Mouse (Mus musculus): ENCODE measurements around the gene Hsd3b1. TPM values are rescaled to one million over a fixed set of nuclear protein-coding genes. Genes with fewer than 3 reads are reported as not detected.
"Not testable (repeated sequence)": the region's sequence is repeated elsewhere in the genome, so short reads cannot be mapped to it uniquely, and the experiment has no call there.

Hsd3b1 gene
- polyA plus RNA-seq, 1 experiment from 2014 or later, result 2.5 TPM

GRCm38 (mm10) chr3:98848898-98849297, 10.7 kb downstream of the Hsd3b1 start:
- no peak overlapping the region for H3K4me3 ChIP-seq (ENCODE audit: low read depth, low read length)
- no peak for ATAC-seq (replicated peaks; ENCODE audit: insufficient number of reproducible peaks, low FRiP score, low TSS enrichment)
- H3K9me3 ChIP-seq (replicated peaks; ENCODE audit: control insufficient read depth, low read length), result no peaks in the 10 kb centered on the region
- H3K9ac ChIP-seq (ENCODE audit: low read depth, low read length), result no peak overlapping the region
- no peak overlapping the region for H3K4me2 ChIP-seq
- no peaks in the 10 kb centered on the region for H3K27me3 ChIP-seq (ENCODE audit: control insufficient read depth, insufficient read depth, low read length)
- no peaks in the 10 kb centered on the region for H3K4me1 ChIP-seq (ENCODE audit: control insufficient read depth, insufficient read depth, low read length)
- no peaks in the 10 kb centered on the region for H3K36me3 ChIP-seq (ENCODE audit: control insufficient read depth, insufficient read depth, low read length)
- WGBS (ENCODE audit: insufficient replicate concordance), result 85% methylated on average over 1 of the region's 1 CpGs
- no peak overlapping the region for H3K27ac ChIP-seq (ENCODE audit: low read depth, low read length)

GRCm38 (mm10) chr3:98814101-98814670, 45.4 kb downstream of the Hsd3b1 start, which contains the start of gene Hsd3b6:
TSS of gene Hsd3b6 (minus strand) at chr3:98814443.
- 55% methylated on average over 6 of the region's 6 CpGs for WGBS (ENCODE audit: insufficient replicate concordance)
- H3K4me2 ChIP-seq, result peak within 1 kb of the TSS; percentile 30; the same call in 1 of the 2 replicates

GRCm38 (mm10) chr3:98812653-98813052, 46.9 kb downstream of the Hsd3b1 start:
- not testable (repeated sequence) for H3K4me2 ChIP-seq; H3K4me1 ChIP-seq (ENCODE audit: control insufficient read depth, insufficient read depth, low read length); H3K27me3 ChIP-seq (ENCODE audit: control insufficient read depth, insufficient read depth, low read length); H3K27ac ChIP-seq (ENCODE audit: low read depth, low read length); H3K9ac ChIP-seq (ENCODE audit: low read depth, low read length); H3K4me3 ChIP-seq (ENCODE audit: low read depth, low read length); H3K9me3 ChIP-seq (replicated peaks; ENCODE audit: control insufficient read depth, low read length); H3K36me3 ChIP-seq (ENCODE audit: control insufficient read depth, insufficient read depth, low read length)
- ATAC-seq (replicated peaks; ENCODE audit: insufficient number of reproducible peaks, low FRiP score, low TSS enrichment), result 0 out of 2 replicates have a peak, but pooled peaks have one; percentile 60
- WGBS (ENCODE audit: insufficient replicate concordance), result 70% methylated on average over 6 of the region's 6 CpGs

More at GRCm38 (mm10) chr3:98814101-98814670, 45.4 kb downstream of the Hsd3b1 start, which contains the start of gene Hsd3b6:
- H3K27me3 ChIP-seq (ENCODE audit: control insufficient read depth, insufficient read depth, low read length), result no peaks in the 10 kb centered on the region
- no peak within 1 kb of the TSS for H3K9ac ChIP-seq (ENCODE audit: low read depth, low read length)
- no peaks in the 10 kb centered on the region for H3K36me3 ChIP-seq (ENCODE audit: control insufficient read depth, insufficient read depth, low read length)
- no peaks in the 10 kb centered on the region for H3K4me1 ChIP-seq (ENCODE audit: control insufficient read depth, insufficient read depth, low read length)
- H3K27ac ChIP-seq (ENCODE audit: low read depth, low read length), result no peak within 1 kb of the TSS
- H3K9me3 ChIP-seq (replicated peaks; ENCODE audit: control insufficient read depth, low read length), result no peaks in the 10 kb centered on the region
- peak; percentile 65; the same call in 1 of the 2 replicates for ATAC-seq (replicated peaks; ENCODE audit: insufficient number of reproducible peaks, low FRiP score, low TSS enrichment)
- H3K4me3 ChIP-seq (ENCODE audit: low read depth, low read length), result peak within 1 kb of the TSS; percentile 2

- H3K9ac ChIP-seq (ENCODE audit: low read depth, low read length); H3K36me3 ChIP-seq (ENCODE audit: control insufficient read depth, insufficient read depth, low read length); H3K27ac ChIP-seq (ENCODE audit: low read depth, low read length); H3K4me2 ChIP-seq; H3K9me3 ChIP-seq (replicated peaks; ENCODE audit: control insufficient read depth, low read length); H3K27me3 ChIP-seq (ENCODE audit: control insufficient read depth, insufficient read depth, low read length); ATAC-seq (replicated peaks; ENCODE audit: insufficient number of reproducible peaks, low FRiP score, low TSS enrichment); H3K4me1 ChIP-seq (ENCODE audit: control insufficient read depth, insufficient read depth, low read length); H3K4me3 ChIP-seq (ENCODE audit: low read depth, low read length): not testable (repeated sequence)
- WGBS (ENCODE audit: insufficient replicate concordance), result 55% methylated on average over 3 of the region's 3 CpGs
Observed at GRCm38 (mm10) chr3:98805032-98805431, 54.6 kb downstream of the Hsd3b1 start.

Other genes with a start within 250 kb of the Hsd3b1 start
- gene Hsd3b5, start 229.5 kb downstream of the Hsd3b1 start, polyA plus RNA-seq (2014; fragmentation: Nextera tagmentation; extraction: Ambion mirVana), result not detected in 2 replicates
- gene Hsd3b2, start 135.3 kb downstream of the Hsd3b1 start, polyA plus RNA-seq (2014; fragmentation: Nextera tagmentation; extraction: Ambion mirVana), result not detected in 2 replicates
- gene Hsd3b3, start 96.7 kb downstream of the Hsd3b1 start, polyA plus RNA-seq (2014; fragmentation: Nextera tagmentation; extraction: Ambion mirVana), result 0.14 TPM in 1 of 2 replicates, not detected in the other
- 79.8 and 85.2 TPM in 2 replicates for gene Hsd3b6, start 45.4 kb downstream of the Hsd3b1 start, polyA plus RNA-seq (2014; fragmentation: Nextera tagmentation; extraction: Ambion mirVana)
- gene Hao2, start 33.4 kb upstream of the Hsd3b1 start, polyA plus RNA-seq (2014; fragmentation: Nextera tagmentation; extraction: Ambion mirVana), result 0.07 and 0.24 TPM in 2 replicates

Data from heart, embryonic 11.5 days (tissue).